Mouse (Mus musculus) erythroblast, embryonic 14.5 days (primary cell): ENCODE data around the gene Ptrhd1.

Experiments
- GATA1 ChIP-seq: IDR thresholded peaks from 2 replicates; pipeline ENCODE4 v1.6.1; 2012; ENCODE audit warnings: low read length, inconsistent platforms, mixed read lengths
- TAL1 ChIP-seq: IDR thresholded peaks from 3 replicates; pipeline ENCODE4 v1.6.1; 2012; ENCODE audit warnings: low read length, inconsistent platforms, mixed read lengths

- TF ChIP-seq TAL1 (no peak), GATA1 (no peak)
These were observed 1.1 kb upstream of the Ptrhd1 start for GRCm38 (mm10) chr12:4232777-4233176.
